7 mouse cellular contexts compared by ENCODE assay signal in genomic region chr12:44268728-44269302, GRCm38 (mm10). TPM values are rescaled to one million over a fixed set of nuclear protein-coding genes. Genes with fewer than 3 reads are reported as not detected.
A peak's percentile ranks its signal among the peaks of the same experiment; 100 is the strongest.
DNase-seq lines count a peak whose midpoint lies in the region; ATAC-seq lines count a peak whose summit lies in the region.

No protein-coding gene starts in this region.

- H3K9ac ChIP-seq in intestine, embryonic 15.5 days = peak overlapping the region; percentile 74

- H3K27ac ChIP-seq in intestine, embryonic 15.5 days = peak overlapping the region; percentile 95
- H3K27ac ChIP-seq in midbrain, embryonic 10.5 days (replicated peaks) = peak overlapping the region; percentile 94

- peak overlapping the region; percentile 65 for H3K4me2 ChIP-seq in intestine, embryonic 15.5 days (replicated peaks)

- no peaks in the 10 kb centered on the region for H3K36me3 ChIP-seq in intestine, embryonic 15.5 days
- no peaks in the 10 kb centered on the region for H3K36me3 ChIP-seq in midbrain, embryonic 10.5 days

- peak overlapping the region; percentile 82 for H3K4me3 ChIP-seq in intestine, embryonic 15.5 days (replicated peaks)
- H3K4me3 ChIP-seq in midbrain, embryonic 10.5 days = peak overlapping the region; percentile 81

- 0% methylated on average over 38 of the region's 38 CpGs for WGBS in intestine, embryonic 15.5 days
- under 1% methylated on average over 38 of the region's 38 CpGs for WGBS in midbrain, embryonic 10.5 days

- DNase-seq in adrenal gland, adult (ENCODE audit: inconsistent age in 2 of 2, low spot score in 1 of 2) = peak; percentile 99 to 100
- DNase-seq in embryo, embryonic 10.5 days (ENCODE audit: low spot score) = peak; percentile 100
- peak; percentile 99 for DNase-seq in gastrocnemius, postnatal 25 days
- peak; percentile 99 for DNase-seq in left cerebral cortex, postnatal 25 days (ENCODE audit: low spot score in 2 of 2)
- DNase-seq in midbrain, embryonic 10.5 days (ENCODE audit: low spot score) = peak; percentile 99
- DNase-seq in right cerebral cortex, postnatal 4 days = peak; percentile 99

- no peaks in the 10 kb centered on the region for H3K27me3 ChIP-seq in intestine, embryonic 15.5 days (replicated peaks)
- H3K27me3 ChIP-seq in midbrain, embryonic 10.5 days (ENCODE audit: low read depth, poor library complexity, severe bottlenecking) = no peaks in the 10 kb centered on the region

- intact Hi-C loops in left cerebral cortex, postnatal 25 days (cut with DNase I) = loop anchor here (2.0 kb wide), 1 partner anchor 58 kb away; the partner anchor contains the start of gene Dnajb9

- H3K4me1 ChIP-seq in intestine, embryonic 15.5 days (replicated peaks) = no peaks in the 10 kb centered on the region; the same call in 1 of the 2 replicates
- peaks cover 15% of the 10 kb centered on the region for H3K4me1 ChIP-seq in midbrain, embryonic 10.5 days

- ATAC-seq in intestine, embryonic 15.5 days = peak; percentile 99

- no peaks in the 10 kb centered on the region for H3K9me3 ChIP-seq in intestine, embryonic 15.5 days
- H3K9me3 ChIP-seq in midbrain, embryonic 10.5 days (replicated peaks) = no peaks in the 10 kb centered on the region

RNA-seq across cellular contexts. Expression of gene Pnpla8, which starts 47.6 kb away (rescaled TPM):
- total RNA-seq in gastrocnemius, postnatal 25 days (2021) = 100 to 1,000 TPM; 103 TPM
- polyA plus RNA-seq in intestine, embryonic 15.5 days (2015; fragmentation: Nextera tagmentation; extraction: Ambion mirVana) = 53.8 and 57.5 TPM in 2 replicates
- total RNA-seq in left cerebral cortex, postnatal 25 days (2021) = 100 to 1,000 TPM; 132 to 140 TPM
- 55.7 and 67.0 TPM in 2 replicates for polyA plus RNA-seq in midbrain, embryonic 10.5 days (2016; fragmentation: Nextera tagmentation; extraction: Ambion mirVana)

RNA-seq across cellular contexts. Expression of gene Dnajb9, which starts 58.7 kb away (rescaled TPM):
- 10 to 100 TPM; 23.2 to 27.3 TPM for total RNA-seq in gastrocnemius, postnatal 25 days (2021)
- 25.0 and 28.3 TPM in 2 replicates for polyA plus RNA-seq in intestine, embryonic 15.5 days (2015; fragmentation: Nextera tagmentation; extraction: Ambion mirVana)
- 10 to 100 TPM; 41.7 to 44.7 TPM for total RNA-seq in left cerebral cortex, postnatal 25 days (2021)
- polyA plus RNA-seq in midbrain, embryonic 10.5 days (2016; fragmentation: Nextera tagmentation; extraction: Ambion mirVana) = 17.6 and 18.7 TPM in 2 replicates

RNA-seq across cellular contexts. Expression of gene Nrcam, which starts 59.9 kb away (rescaled TPM):
- 1 to 10 TPM in 1 of 2 experiments, under 1 TPM in 1; 0.74 to 1.5 TPM for total RNA-seq in gastrocnemius, postnatal 25 days (2021)
- polyA plus RNA-seq in intestine, embryonic 15.5 days (2015; fragmentation: Nextera tagmentation; extraction: Ambion mirVana) = 4.2 and 4.4 TPM in 2 replicates
- 100 to 1,000 TPM; 524 to 562 TPM for total RNA-seq in left cerebral cortex, postnatal 25 days (2021)
- polyA plus RNA-seq in midbrain, embryonic 10.5 days (2016; fragmentation: Nextera tagmentation; extraction: Ambion mirVana) = 31.8 and 51.7 TPM in 2 replicates

Comparison
In these comparisons a context has a peak if more than half of its experiments do, and no peak if none do; other contexts are left out.
1. Peak in every context shown above with its lines: DNase-seq, ATAC-seq, H3K4me3 ChIP-seq and H3K27ac ChIP-seq.
2. RNA of gene Nrcam, which starts 59.9 kb away (total RNA-seq): 524 to 562 TPM in left cerebral cortex, postnatal 25 days; 0.74 to 1.5 TPM in gastrocnemius, postnatal 25 days; every median in the first group is over 100 times any median in the second.